In the genomic region with DNA sequence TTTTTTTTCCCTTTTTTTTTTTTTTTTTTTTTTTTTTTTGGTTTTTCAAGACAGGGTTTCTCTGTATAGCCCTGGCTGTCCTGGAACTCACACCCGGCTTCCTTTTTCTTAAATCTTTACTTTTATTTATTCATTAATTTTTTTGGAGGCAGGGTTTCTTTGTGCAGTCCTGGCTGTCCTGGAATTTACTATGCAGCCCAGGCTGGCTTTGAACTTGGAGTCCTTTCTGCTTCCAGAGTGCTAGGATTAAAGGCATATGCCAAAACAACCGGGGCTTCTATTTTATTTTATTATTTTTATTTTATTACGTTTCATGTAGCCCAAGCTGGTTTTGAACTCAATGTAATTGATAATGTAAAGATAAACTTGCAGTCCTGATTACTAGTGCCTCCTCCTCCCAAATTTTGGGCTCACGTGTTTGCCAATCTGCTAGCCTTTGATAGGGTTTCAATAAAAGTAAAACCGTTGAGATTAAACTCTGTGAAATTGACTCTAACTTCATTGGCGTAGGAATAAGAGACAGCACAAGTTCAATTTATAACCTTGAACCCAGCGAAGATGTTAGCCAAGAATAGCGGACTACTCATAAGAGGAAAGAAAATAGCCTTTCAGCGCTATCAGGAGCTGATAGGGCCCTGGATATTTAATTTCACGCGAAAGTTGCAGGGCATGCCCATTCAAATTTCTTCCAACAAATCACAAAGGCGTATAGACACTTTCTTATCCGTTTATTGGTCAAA, we compare ENCODE assay signal across 8 mouse cellular contexts. TPM values are rescaled to one million over a fixed set of nuclear protein-coding genes. Genes with fewer than 3 reads are reported as not detected.
DNase-seq lines count a peak whose midpoint lies in the region; ATAC-seq and TF ChIP-seq lines count a peak whose summit lies in the region.

No protein-coding gene starts in this region.

- peak overlapping the region; percentile 99 for H3K4me3 ChIP-seq in heart, embryonic 11.5 days (ENCODE audit: low read depth, low read length)
- H3K4me3 ChIP-seq in G1E (ENCODE audit: low read depth, low read length): peak overlapping the region; percentile 92
- H3K4me3 ChIP-seq in hindbrain, embryonic 11.5 days (ENCODE audit: low read depth, low read length): peak overlapping the region; percentile 100; the same call in 1 of the 2 replicates

- DNase-seq in heart, adult 8-10 months (ENCODE audit: low spot score): no peak
- no peak for DNase-seq in G1E (ENCODE audit: low spot score)
- DNase-seq in hindbrain, embryonic 11.5 days (ENCODE audit: low spot score): no peak
- no peak for DNase-seq in urinary bladder, adult 2 months (ENCODE audit: low spot score)
- DNase-seq in left cerebral cortex, postnatal 36 days (ENCODE audit: low spot score in 2 of 2): no peak
- DNase-seq in thymus, postnatal 10 days (ENCODE audit: low spot score in 2 of 2): no peak

- H3K9me3 ChIP-seq in heart, embryonic 11.5 days (replicated peaks; ENCODE audit: control insufficient read depth, low read length): no peaks in the 10 kb centered on the region
- H3K9me3 ChIP-seq in G1E (replicated peaks): no peaks in the 10 kb centered on the region
- H3K9me3 ChIP-seq in hindbrain, embryonic 11.5 days (ENCODE audit: control insufficient read depth, low read length): no peaks in the 10 kb centered on the region

- no peaks in the 10 kb centered on the region for H3K27me3 ChIP-seq in heart, embryonic 11.5 days (ENCODE audit: control insufficient read depth, insufficient read depth, low read length)
- H3K27me3 ChIP-seq in G1E (ENCODE audit: insufficient read depth, low read length): no peaks in the 10 kb centered on the region
- H3K27me3 ChIP-seq in hindbrain, embryonic 11.5 days (ENCODE audit: control insufficient read depth, insufficient read depth, low read length): no peaks in the 10 kb centered on the region

- no peak for TF ChIP-seq CTCF in G1E (IDR thresholded peaks at IDR 0.05; ENCODE audit: low read depth, low read length)

- ATAC-seq in heart, embryonic 11.5 days (replicated peaks; ENCODE audit: insufficient number of reproducible peaks, low FRiP score, low TSS enrichment): no peak
- ATAC-seq in G1E (ENCODE audit: extremely low read depth, insufficient number of reproducible peaks, low FRiP score, poor library complexity, severe bottlenecking): no peak
- no peak for ATAC-seq in hindbrain, embryonic 11.5 days (ENCODE audit: low FRiP score)
- ATAC-seq in megakaryocyte progenitor cell, adult 5-6 weeks (replicated peaks; ENCODE audit: poor library complexity): peak; percentile 3

- H3K4me2 ChIP-seq in heart, embryonic 11.5 days: peak overlapping the region; percentile 68
- H3K4me2 ChIP-seq in hindbrain, embryonic 11.5 days (replicated peaks; ENCODE audit: low read depth, low read length): peak overlapping the region; percentile 1; the same call in 1 of the 2 replicates

- H3K27ac ChIP-seq in heart, embryonic 11.5 days (ENCODE audit: low read depth, low read length): peak overlapping the region; percentile 22; the same call in 1 of the 2 replicates
- no peak overlapping the region for H3K27ac ChIP-seq in hindbrain, embryonic 11.5 days (ENCODE audit: low read depth, low read length)

- 12% methylated on average over 13 of the region's 13 CpGs for WGBS in heart, embryonic 11.5 days (ENCODE audit: insufficient replicate concordance)
- 12% methylated on average over 13 of the region's 13 CpGs for WGBS in hindbrain, embryonic 11.5 days

- intact Hi-C loops in left cerebral cortex, postnatal 36 days (cut with DNase I): loop anchor here (5.0 kb wide), 1 partner anchor 53 kb away; a partner anchor contains a TSS

- H3K36me3 ChIP-seq in heart, embryonic 11.5 days (ENCODE audit: control insufficient read depth, insufficient read depth, low read length): peaks cover 7% of the 10 kb centered on the region; the same call in 1 of the 2 replicates
- H3K36me3 ChIP-seq in G1E (replicated peaks): peaks cover 37% of the 10 kb centered on the region
- H3K36me3 ChIP-seq in hindbrain, embryonic 11.5 days (ENCODE audit: control insufficient read depth, insufficient read depth, low read length): peaks cover 2% of the 10 kb centered on the region; the same call in 1 of the 2 replicates

- peaks cover 12% of the 10 kb centered on the region; the same call in 1 of the 2 replicates for H3K4me1 ChIP-seq in heart, embryonic 11.5 days (ENCODE audit: control insufficient read depth, insufficient read depth, low read length)
- H3K4me1 ChIP-seq in G1E (ENCODE audit: insufficient read depth, low read depth, low read length): peaks cover 22% of the 10 kb centered on the region
- 0 out of 2 replicates have a peak, but pooled peaks cover 3% of the 10 kb centered on the region for H3K4me1 ChIP-seq in hindbrain, embryonic 11.5 days (replicated peaks; ENCODE audit: control insufficient read depth, insufficient read depth, low read length)

- peak overlapping the region; percentile 58; the same call in 1 of the 2 replicates for H3K9ac ChIP-seq in heart, embryonic 11.5 days (ENCODE audit: low read depth, low read length)
- no peak overlapping the region for H3K9ac ChIP-seq in hindbrain, embryonic 11.5 days (ENCODE audit: low read depth, low read length)

RNA-seq across cellular contexts. Expression of a gene that starts 0.5 kb away (rescaled TPM):
- polyA plus RNA-seq in heart, embryonic 11.5 days (2014; fragmentation: Nextera tagmentation; extraction: Ambion mirVana): 58.6 and 78.9 TPM in 2 replicates
- 10 to 100 TPM; 60.3 to 71.5 (median 62.8) TPM for total RNA-seq in heart, adult 8-10 months (2022)
- total RNA-seq in G1E (2014; fragmentation: Nextera tagmentation) (329 and 353 TPM in 2 replicates), G1E (2017) (302 and 471 TPM in 2 replicates)
- 346 and 492 TPM in 2 replicates for polyA plus RNA-seq in G1E (2012)
- polyA plus RNA-seq in hindbrain, embryonic 11.5 days (2014; fragmentation: Nextera tagmentation; extraction: Ambion mirVana): 170 and 176 TPM in 2 replicates
- 490 and 507 TPM in 2 replicates for total RNA-seq in megakaryocyte progenitor cell, adult 5-6 weeks (2015)
- 686 and 899 TPM in 2 replicates for total RNA-seq in megakaryocyte progenitor cell, adult 5-6 weeks (2017)
- 52.3 and 88.8 TPM in 2 replicates for polyA plus RNA-seq in urinary bladder, adult 2 months (2012; rRNA removed)
- total RNA-seq in left cerebral cortex, postnatal 36 days (2021): 100 to 1,000 TPM; 163 to 281 TPM

RNA-seq across cellular contexts. Expression of a gene that starts 40.4 kb away (rescaled TPM):
- polyA plus RNA-seq in heart, embryonic 11.5 days (2014; fragmentation: Nextera tagmentation; extraction: Ambion mirVana): 16.9 and 18.2 TPM in 2 replicates
- 1 to 10 TPM; 3.6 to 7.3 (median 5.7) TPM for total RNA-seq in heart, adult 8-10 months (2022)
- total RNA-seq in G1E (2014; fragmentation: Nextera tagmentation): 21.4 and 30.6 TPM in 2 replicates
- total RNA-seq in G1E (2017): 19.0 and 26.3 TPM in 2 replicates
- polyA plus RNA-seq in G1E (2012): 1.8 and 3.7 TPM in 2 replicates
- 25.2 and 37.1 TPM in 2 replicates for polyA plus RNA-seq in hindbrain, embryonic 11.5 days (2014; fragmentation: Nextera tagmentation; extraction: Ambion mirVana)
- total RNA-seq in megakaryocyte progenitor cell, adult 5-6 weeks (2015): 18.0 and 22.3 TPM in 2 replicates
- total RNA-seq in megakaryocyte progenitor cell, adult 5-6 weeks (2017): 13.6 and 21.1 TPM in 2 replicates
- polyA plus RNA-seq in urinary bladder, adult 2 months (2012; rRNA removed): 4.9 and 5.0 TPM in 2 replicates
- 10 to 100 TPM in 1 of 2 experiments, 1 to 10 TPM in 1; 9.8 to 15.9 TPM for total RNA-seq in left cerebral cortex, postnatal 36 days (2021)

RNA-seq across cellular contexts. Expression of a gene that starts 52.6 kb away (rescaled TPM):
- polyA plus RNA-seq in heart, embryonic 11.5 days (2014; fragmentation: Nextera tagmentation; extraction: Ambion mirVana): 16.1 and 17.9 TPM in 2 replicates
- total RNA-seq in heart, adult 8-10 months (2022): 10 to 100 TPM; 17.8 to 24.4 (median 22.4) TPM
- total RNA-seq in G1E (2014; fragmentation: Nextera tagmentation) (81.3 and 90.0 TPM in 2 replicates), G1E (2017) (42.8 and 54.7 TPM in 2 replicates)
- polyA plus RNA-seq in G1E (2012): 2.9 and 3.9 TPM in 2 replicates
- 25.2 and 38.8 TPM in 2 replicates for polyA plus RNA-seq in hindbrain, embryonic 11.5 days (2014; fragmentation: Nextera tagmentation; extraction: Ambion mirVana)
- total RNA-seq in megakaryocyte progenitor cell, adult 5-6 weeks (2015): 51.9 and 70.5 TPM in 2 replicates
- 32.0 and 62.9 TPM in 2 replicates for total RNA-seq in megakaryocyte progenitor cell, adult 5-6 weeks (2017)
- polyA plus RNA-seq in urinary bladder, adult 2 months (2012; rRNA removed): 12.3 and 15.3 TPM in 2 replicates
- 10 to 100 TPM; 43.4 to 61.0 TPM for total RNA-seq in left cerebral cortex, postnatal 36 days (2021)

RNA-seq across cellular contexts. Expression of a gene that starts 56.6 kb away (rescaled TPM):
- 13.0 and 15.3 TPM in 2 replicates for polyA plus RNA-seq in heart, embryonic 11.5 days (2014; fragmentation: Nextera tagmentation; extraction: Ambion mirVana)
- 10 to 100 TPM in 2 of 4 experiments, 1 to 10 TPM in 2; 8.0 to 16.2 (median 9.9) TPM for total RNA-seq in heart, adult 8-10 months (2022)
- total RNA-seq in G1E (2014; fragmentation: Nextera tagmentation) (29.5 and 44.9 TPM in 2 replicates), G1E (2017) (25.7 and 35.3 TPM in 2 replicates)
- polyA plus RNA-seq in G1E (2012): 0.50 and 1.0 TPM in 2 replicates
- polyA plus RNA-seq in hindbrain, embryonic 11.5 days (2014; fragmentation: Nextera tagmentation; extraction: Ambion mirVana): 27.5 and 31.3 TPM in 2 replicates
- 8.1 and 9.2 TPM in 2 replicates for total RNA-seq in megakaryocyte progenitor cell, adult 5-6 weeks (2015)
- total RNA-seq in megakaryocyte progenitor cell, adult 5-6 weeks (2017): 11.2 and 14.1 TPM in 2 replicates
- polyA plus RNA-seq in urinary bladder, adult 2 months (2012; rRNA removed): 22.5 and 27.3 TPM in 2 replicates
- total RNA-seq in left cerebral cortex, postnatal 36 days (2021): 10 to 100 TPM; 27.0 to 38.0 TPM
